Mouse (Mus musculus) hindbrain, embryonic 15.5 days (tissue): ENCODE data around the gene Ndufs6. TPM values are rescaled to one million over a fixed set of nuclear protein-coding genes. Genes with fewer than 3 reads are reported as not detected.

Experiments
- ATAC-seq: fragments of 200-750 bp; cut with Nextera tagmentation; 2 replicates; pipeline ENCODE4 v1.8.0; 2017; ENCODE audit warnings: low read depth, moderate number of reproducible peaks, moderate TSS enrichment; ENCODE audit not compliant: low FRiP score
- H3K27ac ChIP-seq: fragments of 300-500 bp; sonication (generic); replicated peaks from 2 replicates; pipeline ENCODE4 v1.5.1; 2015; ENCODE audit warnings: mild to moderate bottlenecking, inconsistent platforms
- H3K27me3 ChIP-seq: fragments of 300-500 bp; sonication (generic); 2 replicates; pipeline ENCODE4 v1.6.1; 2015; ENCODE audit warnings: control low read depth, inconsistent platforms
- H3K36me3 ChIP-seq: fragments of 300-500 bp; sonication (generic); 2 replicates; pipeline ENCODE4 v1.6.1; 2015; ENCODE audit warnings: control low read depth, inconsistent platforms
- H3K4me1 ChIP-seq: fragments of 300-500 bp; sonication (generic); replicated peaks from 2 replicates; pipeline ENCODE4 v1.6.1; 2015; ENCODE audit warnings: control low read depth, inconsistent platforms
- H3K4me2 ChIP-seq: fragments of 300-500 bp; sonication (generic); 2 replicates; pipeline ENCODE4 v1.6.1; 2015; ENCODE audit warnings: moderate library complexity, mild to moderate bottlenecking, inconsistent platforms
- H3K4me3 ChIP-seq: fragments of 300-500 bp; sonication (generic); 2 replicates; pipeline ENCODE4 v1.5.1; 2015; ENCODE audit warnings: mild to moderate bottlenecking, inconsistent platforms
- H3K9ac ChIP-seq: fragments of 300-500 bp; sonication (generic); 2 replicates; pipeline ENCODE4 v1.6.1; 2015; ENCODE audit warnings: inconsistent platforms
- H3K9me3 ChIP-seq: fragments of 300-500 bp; sonication (generic); 2 replicates; pipeline ENCODE4 v1.6.1; 2016; ENCODE audit warnings: control low read depth, inconsistent platforms
- WGBS: fragments of 180-500 bp; shearing (Covaris S2); methylation state at CpG from one replicate; pipeline ENCODE4 v1.1.7; 2015; 5-methylcytosine and 5-hydroxymethylcytosine counted together
- polyA plus RNA-seq: library from polyadenylated mRNA; unstranded; fragments of >200 nt; fragmentation: Nextera tagmentation; extraction: Ambion mirVana; gene quantifications from 2 replicates; pipeline ENCODE4 v1.2.1, GENCODE M21; 2015

Ndufs6 gene
- polyA plus RNA-seq, 1 experiment from 2014 or later, result 437 TPM

DNA sequence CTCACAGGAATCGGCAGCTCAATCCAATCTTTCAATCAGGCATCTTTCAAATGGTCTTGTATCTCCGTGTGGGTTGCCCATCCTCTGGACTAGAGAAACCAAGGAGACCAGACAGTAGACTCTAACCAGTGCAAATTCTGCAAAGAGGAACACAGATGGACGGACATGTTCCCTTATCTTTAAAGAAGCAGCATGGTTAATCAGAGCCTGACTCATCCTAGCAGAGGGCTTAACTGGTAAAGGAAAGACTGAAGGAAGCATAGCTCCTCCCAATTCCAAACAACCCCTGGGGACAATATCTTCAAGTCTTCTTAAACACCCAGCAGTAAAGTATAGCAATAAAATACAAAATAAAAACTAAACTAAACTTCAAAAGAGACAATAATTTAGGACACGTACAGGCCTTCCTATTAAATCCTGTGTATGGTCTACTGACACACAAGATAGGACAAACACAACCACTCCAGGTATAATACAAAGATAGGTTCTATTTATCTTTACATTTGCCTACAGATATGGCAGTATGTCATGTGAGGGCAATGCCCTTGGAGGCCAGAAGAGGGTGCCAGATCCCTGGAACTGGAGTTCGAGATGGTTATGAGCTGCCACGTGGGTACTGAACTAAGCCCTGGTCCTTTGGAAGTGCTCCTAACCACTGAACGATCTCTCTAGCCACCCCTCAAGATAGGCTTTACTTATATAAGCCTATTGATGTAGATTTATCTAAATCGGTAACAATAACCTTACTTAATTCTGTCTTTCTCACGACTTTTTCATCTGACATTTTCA, 17.0 kb upstream of the Ndufs6 start:
- Histone ChIP-seq H3K4me1 (no peaks in the 10 kb centered on the region), H3K27me3 (no peaks in the 10 kb centered on the region), H3K36me3 (no peaks in the 10 kb centered on the region), H3K9me3 (no peaks in the 10 kb centered on the region), H3K4me2 (no peak overlapping the region), H3K27ac (no peak overlapping the region), H3K4me3 (no peak overlapping the region), H3K9ac (no peak overlapping the region)
- no peak for ATAC-seq
- WGBS, result 82% methylated on average over 9 of the region's 9 CpGs

DNA sequence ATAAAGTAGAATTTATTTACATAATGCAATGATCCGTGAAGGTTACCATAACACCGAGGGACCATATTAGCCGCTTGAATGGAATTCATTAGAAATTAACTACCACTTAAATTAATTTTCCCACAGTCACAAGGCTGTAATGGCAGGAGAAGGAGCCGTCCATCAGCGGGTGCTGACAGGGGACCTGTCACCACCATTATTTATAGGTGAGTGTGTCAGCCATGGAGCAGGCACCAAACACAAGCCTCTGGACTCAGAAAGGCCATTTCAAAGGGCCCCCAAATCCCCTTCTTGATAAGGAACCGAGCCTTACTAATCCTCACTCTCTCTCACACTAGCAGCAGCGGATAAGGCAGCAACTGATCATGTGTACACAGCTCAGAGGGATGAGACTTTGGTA, 8.4 kb upstream of the Ndufs6 start:
- no peak for ATAC-seq
- no peak overlapping the region for H3K9ac ChIP-seq
- H3K4me2 ChIP-seq, result no peak overlapping the region
- H3K27ac ChIP-seq, result no peak overlapping the region
- no peak overlapping the region for H3K4me3 ChIP-seq
- peaks cover 5% of the 10 kb centered on the region for H3K4me1 ChIP-seq
- WGBS, result 32% methylated on average over 7 of the region's 7 CpGs
- no peaks in the 10 kb centered on the region for H3K27me3 ChIP-seq
- H3K36me3 ChIP-seq, result no peaks in the 10 kb centered on the region
- no peaks in the 10 kb centered on the region for H3K9me3 ChIP-seq

DNA sequence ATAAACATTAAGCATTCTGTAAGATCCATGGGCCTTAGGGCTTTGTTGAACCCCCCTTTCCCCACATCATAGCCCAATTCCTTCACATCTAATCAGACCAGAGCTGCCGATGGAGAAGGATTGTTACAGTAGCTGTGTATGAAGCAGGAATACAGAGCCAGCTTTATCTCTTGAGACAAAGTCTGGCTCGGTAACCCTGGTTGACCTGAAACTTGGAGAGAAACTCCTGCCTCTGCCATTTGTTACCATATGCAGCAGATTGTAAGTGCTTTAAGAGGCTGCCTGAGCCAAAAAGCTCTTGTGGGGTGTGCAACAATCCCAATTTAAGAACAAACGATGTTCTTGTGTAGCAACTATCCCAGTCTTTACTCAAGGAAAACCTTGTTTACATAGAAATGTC, 3.4 kb upstream of the Ndufs6 start:
- no peaks in the 10 kb centered on the region for H3K36me3 ChIP-seq
- H3K9ac ChIP-seq, result peak overlapping the region; percentile 69
- no peak overlapping the region for H3K27ac ChIP-seq
- no peaks in the 10 kb centered on the region for H3K9me3 ChIP-seq
- no peak for ATAC-seq
- peak overlapping the region; percentile 94 for H3K4me2 ChIP-seq
- peak overlapping the region; percentile 58 for H3K4me3 ChIP-seq
- H3K4me1 ChIP-seq, result peaks cover 31% of the 10 kb centered on the region
- WGBS, result 77% methylated on average over 3 of the region's 3 CpGs
- no peaks in the 10 kb centered on the region for H3K27me3 ChIP-seq

DNA sequence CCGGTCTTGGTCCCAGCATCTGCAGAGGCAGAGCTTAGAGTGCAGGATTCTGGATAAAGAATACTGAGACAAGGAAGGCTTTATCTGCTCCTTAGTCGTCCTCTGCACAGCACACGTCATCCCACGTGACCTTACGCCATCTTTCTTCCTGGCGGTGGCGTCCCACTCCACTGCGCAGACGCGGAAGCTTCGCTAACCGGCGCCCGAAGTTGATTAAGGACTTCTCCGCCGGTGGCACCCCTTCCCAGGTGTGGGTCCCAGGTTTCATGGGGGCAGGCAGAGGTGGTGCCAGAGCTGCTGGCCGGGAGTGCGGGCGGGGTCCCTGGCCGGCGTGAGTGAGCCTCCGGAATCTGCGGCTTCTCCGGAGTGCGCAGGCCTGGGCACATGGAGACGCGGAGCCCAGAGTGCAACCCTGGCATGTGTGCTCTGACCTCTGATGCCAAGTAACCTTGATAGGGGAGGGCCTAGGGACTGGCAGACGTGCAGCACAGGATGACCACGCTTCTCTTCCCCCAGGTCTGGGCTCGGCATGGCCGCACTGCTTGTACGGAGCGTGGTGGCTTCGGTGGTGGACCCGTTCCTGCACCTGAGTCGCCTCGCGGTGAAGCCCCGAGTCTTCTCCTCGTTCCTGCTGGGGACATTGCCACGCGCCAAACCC, 2.6 kb upstream of the Ndufs6 start:
- ATAC-seq, result peak; percentile 92
- Histone ChIP-seq H3K4me1 (peaks cover 37% of the 10 kb centered on the region), H3K36me3 (no peaks in the 10 kb centered on the region), H3K4me3 (peak overlapping the region; percentile 58), H3K27ac (peak overlapping the region; percentile 83), H3K27me3 (no peaks in the 10 kb centered on the region), H3K9ac (peak overlapping the region; percentile 69), H3K4me2 (peak overlapping the region; percentile 94), H3K9me3 (no peaks in the 10 kb centered on the region)
- WGBS, result 0% methylated on average over 42 of the region's 42 CpGs

DNA sequence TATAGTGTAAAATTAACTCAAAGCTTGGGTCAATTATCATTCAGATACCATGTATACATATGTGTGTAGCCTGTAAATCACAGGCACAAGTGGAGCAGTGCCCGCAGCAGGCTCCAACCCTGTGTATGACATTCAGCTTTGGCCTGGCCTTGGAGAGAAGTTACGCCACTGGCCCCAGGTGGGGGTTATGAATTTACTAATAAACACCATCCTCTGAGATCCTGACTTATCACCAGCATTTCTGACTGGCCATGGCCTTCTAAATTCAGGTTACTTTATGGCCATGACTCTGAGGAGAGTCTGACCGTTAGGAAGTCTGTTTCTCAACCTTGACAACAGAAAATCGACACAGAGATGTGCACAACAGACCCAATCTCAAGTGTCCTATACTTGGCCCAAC, 4.9 kb downstream of the Ndufs6 start:
- Histone ChIP-seq H3K4me1 (peaks cover 19% of the 10 kb centered on the region; the same call in 1 of the 2 replicates), H3K4me3 (no peak overlapping the region), H3K36me3 (peaks cover 26% of the 10 kb centered on the region), H3K4me2 (no peak overlapping the region), H3K27me3 (no peaks in the 10 kb centered on the region), H3K27ac (no peak overlapping the region), H3K9ac (no peak overlapping the region), H3K9me3 (no peaks in the 10 kb centered on the region)
- no peak for ATAC-seq
- 98% methylated on average over 4 of the region's 4 CpGs for WGBS

DNA sequence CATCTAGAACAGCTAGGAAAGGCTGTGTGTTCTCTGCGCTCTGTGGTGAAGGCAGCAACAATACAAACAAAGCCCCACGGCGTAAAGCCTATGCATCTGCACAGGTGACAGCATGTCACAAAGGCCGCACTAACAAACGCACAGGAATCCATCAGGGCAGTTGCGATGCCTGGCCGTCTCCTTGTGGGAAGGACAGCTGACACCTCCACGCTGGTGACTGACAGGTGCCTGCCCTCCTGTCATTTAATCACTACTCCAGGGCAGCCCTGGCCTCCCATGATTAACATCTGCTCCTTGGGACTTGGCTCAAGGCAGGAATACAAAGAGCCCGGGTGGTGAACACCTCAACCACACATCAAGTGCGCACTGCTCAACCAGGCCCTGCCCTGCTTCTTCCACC, 5.7 kb downstream of the Ndufs6 start:
- Histone ChIP-seq H3K27me3 (no peaks in the 10 kb centered on the region), H3K4me2 (no peak overlapping the region), H3K4me1 (peaks cover 17% of the 10 kb centered on the region; the same call in 1 of the 2 replicates), H3K4me3 (no peak overlapping the region), H3K9ac (no peak overlapping the region), H3K27ac (no peak overlapping the region), H3K36me3 (peaks cover 34% of the 10 kb centered on the region), H3K9me3 (no peaks in the 10 kb centered on the region)
- no peak for ATAC-seq
- WGBS, result 79% methylated on average over 10 of the region's 10 CpGs

- no peak overlapping the region for H3K4me2 ChIP-seq
- no peak overlapping the region for H3K27ac ChIP-seq
- H3K9me3 ChIP-seq, result no peaks in the 10 kb centered on the region
- peaks cover 44% of the 10 kb centered on the region for H3K36me3 ChIP-seq
- no peaks in the 10 kb centered on the region for H3K27me3 ChIP-seq
- 92% methylated on average over 4 of the region's 4 CpGs for WGBS
- no peak overlapping the region for H3K4me3 ChIP-seq
- no peak for ATAC-seq
- no peak overlapping the region for H3K9ac ChIP-seq
- no peaks in the 10 kb centered on the region for H3K4me1 ChIP-seq
Measured at GRCm38 (mm10) chr13:73320048-73320447, 8.3 kb downstream of the Ndufs6 start.

GRCm38 (mm10) chr13:73310183-73310929, 18.0 kb downstream of the Ndufs6 start:
- H3K9ac ChIP-seq, result no peak overlapping the region
- H3K36me3 ChIP-seq, result no peaks in the 10 kb centered on the region
- no peak overlapping the region for H3K4me2 ChIP-seq
- no peaks in the 10 kb centered on the region for H3K9me3 ChIP-seq
- H3K4me1 ChIP-seq, result no peaks in the 10 kb centered on the region
- H3K27me3 ChIP-seq, result peaks cover 20% of the 10 kb centered on the region
- no peak overlapping the region for H3K27ac ChIP-seq
- ATAC-seq, result peak; percentile 62
- no peak overlapping the region for H3K4me3 ChIP-seq
- 20% methylated on average over 8 of the region's 8 CpGs for WGBS

DNA sequence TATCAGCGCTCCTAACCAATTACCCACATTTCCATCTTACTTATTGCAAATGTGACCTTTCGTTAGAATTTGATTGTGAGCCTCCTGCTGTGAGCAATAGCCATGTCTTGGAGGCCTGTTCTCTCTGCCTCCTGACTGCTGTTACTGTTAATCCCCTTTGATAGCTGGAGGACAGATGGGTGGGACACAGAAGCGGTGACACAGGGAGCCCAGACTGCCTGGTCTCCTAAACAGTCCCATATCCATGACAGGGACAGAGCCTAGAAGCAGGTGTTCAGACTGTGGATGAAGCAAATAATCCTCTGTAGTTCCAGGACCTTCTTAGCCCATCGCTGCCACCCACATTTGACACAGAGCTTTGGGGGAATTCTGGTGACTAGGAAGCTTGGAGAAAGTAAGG, 21.9 kb downstream of the Ndufs6 start:
- no peaks in the 10 kb centered on the region for H3K9me3 ChIP-seq
- H3K4me3 ChIP-seq, result no peak overlapping the region
- H3K4me1 ChIP-seq, result no peaks in the 10 kb centered on the region
- H3K27ac ChIP-seq, result no peak overlapping the region
- no peak overlapping the region for H3K9ac ChIP-seq
- no peak for ATAC-seq
- H3K4me2 ChIP-seq, result no peak overlapping the region
- no peaks in the 10 kb centered on the region for H3K36me3 ChIP-seq
- 55% methylated on average over 4 of the region's 4 CpGs for WGBS
- peaks cover 20% of the 10 kb centered on the region for H3K27me3 ChIP-seq

DNA sequence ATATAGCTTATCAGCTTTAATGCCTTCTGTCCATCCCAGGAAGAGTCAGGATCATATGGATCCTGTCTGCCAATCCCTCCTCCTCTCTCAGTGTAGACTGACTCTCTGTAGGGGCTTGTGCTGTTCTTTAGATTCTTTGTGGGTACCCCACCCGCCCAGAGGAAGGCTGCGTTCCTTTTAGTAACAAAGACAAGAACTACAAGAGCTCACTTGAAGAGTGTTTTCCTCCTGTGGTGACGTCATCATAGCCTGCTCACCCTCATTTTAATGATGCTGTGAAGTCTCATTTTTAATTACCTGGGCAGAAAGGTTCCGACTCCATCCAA, 22.3 kb downstream of the Ndufs6 start:
- Histone ChIP-seq H3K36me3 (no peaks in the 10 kb centered on the region), H3K9me3 (no peaks in the 10 kb centered on the region), H3K4me1 (no peaks in the 10 kb centered on the region), H3K4me2 (no peak overlapping the region), H3K9ac (no peak overlapping the region), H3K4me3 (no peak overlapping the region), H3K27ac (no peak overlapping the region), H3K27me3 (peaks cover 20% of the 10 kb centered on the region)
- ATAC-seq, result no peak
- 45% methylated on average over 4 of the region's 4 CpGs for WGBS

DNA sequence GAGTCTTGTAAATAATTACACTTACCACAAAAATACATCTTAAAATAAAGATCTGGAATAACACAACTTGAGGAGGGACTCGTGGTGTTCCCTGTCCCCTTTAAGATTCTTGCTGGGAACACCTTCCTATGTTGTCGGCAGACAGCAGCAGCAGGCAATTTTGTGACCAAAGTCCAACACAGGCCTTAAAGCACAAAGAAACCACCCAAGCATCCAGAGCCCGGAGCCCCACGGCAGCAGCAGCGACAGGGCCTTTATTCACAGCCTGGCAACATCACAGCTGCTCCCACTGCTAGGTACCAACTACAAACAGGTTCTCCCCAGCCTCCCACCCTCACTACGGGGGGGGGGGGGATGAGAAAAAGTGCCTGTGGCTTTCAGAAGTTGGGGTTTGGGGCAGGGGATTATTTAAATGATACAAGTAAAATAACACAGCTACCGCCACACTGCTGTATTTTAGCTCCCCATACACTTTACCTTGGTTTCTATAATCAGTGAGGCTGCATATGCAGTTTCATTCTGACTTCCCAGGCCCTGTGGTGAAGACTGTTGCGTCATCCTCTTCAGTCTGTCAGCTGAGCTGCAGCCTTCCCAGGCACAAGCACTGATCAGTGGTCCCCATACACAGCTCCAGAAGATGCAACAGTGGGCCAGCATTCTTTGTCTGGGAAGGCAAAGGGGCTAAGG, 22.8 kb downstream of the Ndufs6 start:
- Histone ChIP-seq H3K9ac (no peak overlapping the region), H3K4me1 (no peaks in the 10 kb centered on the region), H3K4me3 (no peak overlapping the region), H3K9me3 (no peaks in the 10 kb centered on the region), H3K27me3 (peaks cover 20% of the 10 kb centered on the region), H3K27ac (no peak overlapping the region), H3K36me3 (no peaks in the 10 kb centered on the region), H3K4me2 (no peak overlapping the region)
- WGBS, result 31% methylated on average over 8 of the region's 8 CpGs
- 0 out of 2 replicates have a peak, but pooled peaks have one; percentile 28 for ATAC-seq

GRCm38 (mm10) chr13:73304729-73305128, 23.6 kb downstream of the Ndufs6 start:
- Histone ChIP-seq H3K9ac (no peak overlapping the region), H3K36me3 (no peaks in the 10 kb centered on the region), H3K4me1 (no peaks in the 10 kb centered on the region), H3K27me3 (peaks cover 19% of the 10 kb centered on the region), H3K4me3 (no peak overlapping the region), H3K4me2 (no peak overlapping the region), H3K27ac (no peak overlapping the region), H3K9me3 (no peaks in the 10 kb centered on the region)
- WGBS, result 59% methylated on average over 6 of the region's 6 CpGs
- ATAC-seq, result no peak
